Mouse (Mus musculus) cerebellum, postnatal 4 days (tissue): ENCODE measurements around the gene Cbx5.

Source experiments
- DNase-seq, 2 experiments: peaks; one replicate each; pipeline ENCODE4 v3.0.0; 2022; ENCODE audit warnings: low spot score in 2 of 2, mixed read lengths in 1 of 2

The Cbx5 gene

GRCm38 (mm10) chr15:103173251-103173650 lies 66.4 kb downstream of the Cbx5 start:
- no peak for DNase-seq

- peak in 1 of 2 experiments; percentile 60 for DNase-seq
Observed at GRCm38 (mm10) chr15:103172537-103172936, 67.1 kb downstream of the Cbx5 start.

- DNase-seq, result no peak
Observed at GRCm38 (mm10) chr15:103171276-103171675, 68.3 kb downstream of the Cbx5 start.

- no peak for DNase-seq
Observed at GRCm38 (mm10) chr15:103170316-103170679, 69.3 kb downstream of the Cbx5 start.

GRCm38 (mm10) chr15:103169612-103170315 lies 69.9 kb downstream of the Cbx5 start:
- DNase-seq, result no peak

- no peak for DNase-seq
Observed at GRCm38 (mm10) chr15:103168801-103169611, 70.6 kb downstream of the Cbx5 start.

- no peak for DNase-seq
Observed at GRCm38 (mm10) chr15:103167786-103168185, 71.8 kb downstream of the Cbx5 start.

- no peak for DNase-seq
Observed at GRCm38 (mm10) chr15:103167042-103167615, 72.5 kb downstream of the Cbx5 start, which contains the start of gene Smug1. Smug1 (minus strand) TSS chr15:103167092.

GRCm38 (mm10) chr15:103165924-103166323 lies 73.7 kb downstream of the Cbx5 start:
- no peak for DNase-seq

- peak; percentile 90 to 93 for DNase-seq
Observed at GRCm38 (mm10) chr15:103165379-103165778, 74.2 kb downstream of the Cbx5 start.

GRCm38 (mm10) chr15:103163182-103163919 lies 76.3 kb downstream of the Cbx5 start:
- peak; percentile 69 to 85 for DNase-seq

- peak in 1 of 2 experiments; percentile 19 for DNase-seq
Observed at GRCm38 (mm10) chr15:103157585-103157984, 82.0 kb downstream of the Cbx5 start.

GRCm38 (mm10) chr15:103156890-103157289 lies 82.7 kb downstream of the Cbx5 start:
- DNase-seq, result no peak

GRCm38 (mm10) chr15:103155366-103156321 lies 84.0 kb downstream of the Cbx5 start:
- no peak for DNase-seq

- DNase-seq, result no peak
Observed at GRCm38 (mm10) chr15:103152890-103153610, 86.6 kb downstream of the Cbx5 start.

GRCm38 (mm10) chr15:103152371-103152770 lies 87.2 kb downstream of the Cbx5 start:
- no peak for DNase-seq

- peak in 1 of 2 experiments; percentile 47 for DNase-seq
Observed at GRCm38 (mm10) chr15:103147779-103148178, 91.8 kb downstream of the Cbx5 start.

- DNase-seq, result no peak
Observed at GRCm38 (mm10) chr15:103147422-103147690, 92.3 kb downstream of the Cbx5 start.

GRCm38 (mm10) chr15:103146627-103147421 lies 92.8 kb downstream of the Cbx5 start:
- peak in 1 of 2 experiments; percentile 29 for DNase-seq
